In the genomic region with DNA sequence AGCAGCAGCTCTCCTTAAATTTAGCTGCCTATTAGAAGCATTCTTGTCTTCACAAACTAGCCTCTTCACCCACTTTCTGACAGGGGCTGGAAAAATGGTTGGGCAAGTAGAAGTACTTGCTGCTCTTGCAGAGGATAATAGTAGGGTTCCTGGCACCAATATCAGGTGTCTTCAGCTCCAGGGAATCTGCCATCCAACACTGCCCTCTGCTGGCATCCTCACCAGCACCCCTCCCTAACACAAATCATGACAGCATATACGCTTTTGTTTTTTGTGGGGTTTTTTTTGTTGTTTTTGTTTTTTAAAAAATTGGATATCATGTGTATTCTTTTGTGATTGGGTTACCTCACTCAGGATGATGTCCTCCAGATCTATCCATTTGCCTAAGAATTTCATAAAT, we compare ENCODE assay signal across 11 mouse cellular contexts.
DNase-seq lines count a peak whose midpoint lies in the region; TF ChIP-seq lines count a peak whose summit lies in the region.
"Had no signal": no experiment of that assay in that cellular context is flagged by ENCODE, and none has a peak within 500 bp of the region (broad histone marks: within the 10 kb centered on the region; RNA-seq: fewer than 3 reads in every experiment).

No protein-coding gene starts in this region.

- H3K4me1 ChIP-seq in lung, adult 2 months (ENCODE audit: control insufficient read depth, insufficient read depth, low read length), result no peaks in the 10 kb centered on the region

- TF ChIP-seq CTCF in lung, adult 2 months (IDR thresholded peaks at IDR 0.05; ENCODE audit: insufficient read depth, low read length), result peak; percentile 69

- WGBS in lung, adult 2 months, result 97% methylated on average over 1 of the region's 1 CpGs

- no peak overlapping the region for H3K4me3 ChIP-seq in lung, adult 2 months (replicated peaks; ENCODE audit: extremely low read depth, low read depth, low read length)

- intact Hi-C loops in left cerebral cortex, postnatal 10 days (cut with DNase I), result no loop called here

- DNase-seq in cerebellum, adult 18-20 months, result peak; percentile 13 to 17
- DNase-seq in cerebellum, postnatal 4 days (ENCODE audit: low spot score in 2 of 2), result no peak
- DNase-seq in lung, adult 2 months, result peak; percentile 15
- DNase-seq in lung, postnatal 25 days (ENCODE audit: low spot score), result no peak
- peak; percentile 9 for DNase-seq in c-Kit-positive CD71-positive TER-119-positive erythroid progenitor cells, embryonic 14.5 days (ENCODE audit: low spot score)
- peak; percentile 44 for DNase-seq in thymus, postnatal 25 days
- no peak for DNase-seq in left cerebral cortex, postnatal 10 days (ENCODE audit: extremely low spot score in 1 of 2, low spot score in 2 of 2)
- DNase-seq in gastrocnemius, adult 18-20 months (ENCODE audit: low spot score), result no peak
- DNase-seq: forebrain, postnatal 0 days; heart, postnatal 4 days; right cerebral cortex, postnatal 4 days had no signal

- no peak for TF ChIP-seq POLR2A in lung, adult 2 months (IDR thresholded peaks at IDR 0.05; ENCODE audit: borderline replicate concordance, extremely low read depth, low read depth, low read length)

Comparison
In these comparisons a context has a peak if more than half of its experiments do, and no peak if none do; other contexts are left out.
1. DNase-seq: peak in cerebellum, adult 18-20 months (2 of 2), lung, adult 2 months (single experiment), c-Kit-positive CD71-positive TER-119-positive erythroid progenitor cells, embryonic 14.5 days (single experiment) and thymus, postnatal 25 days (single experiment); none in cerebellum, postnatal 4 days (0 of 2), lung, postnatal 25 days (single experiment), left cerebral cortex, postnatal 10 days (0 of 2) and gastrocnemius, adult 18-20 months (single experiment).